Mouse (Mus musculus): ENCODE results near the gene Klhl29.

Klhl29 gene

GRCm38 (mm10) chr12:5330496-5331070 lies 44.9 kb downstream of the Klhl29 start:
- peaks cover 4% of the 10 kb centered on the region; the same call in 1 of the 2 replicates for H3K9me3 ChIP-seq (ENCODE audit: low read length)
- TF ChIP-seq NANOG (IDR thresholded peaks at IDR 0.05; ENCODE audit: borderline replicate concordance, low read length) (no peak), CTCF (conservative IDR thresholded peaks at IDR 0.05; ENCODE audit: low read length) (no peak), POU5F1 (IDR thresholded peaks at IDR 0.05; ENCODE audit: borderline replicate concordance, low read length) (no peak)
- H3K36me3 ChIP-seq (ENCODE audit: insufficient read depth, low read length): no peaks in the 10 kb centered on the region
- H3K4me3 ChIP-seq (replicated peaks; ENCODE audit: low read length): no peak overlapping the region
- peaks cover 4% of the 10 kb centered on the region; the same call in 1 of the 2 replicates for H3K4me1 ChIP-seq (replicated peaks; ENCODE audit: low read depth, low read length)
- no peaks in the 10 kb centered on the region for H3K27me3 ChIP-seq (ENCODE audit: insufficient read depth, low read length)

GRCm38 (mm10) chr12:5322444-5323087 lies 52.9 kb downstream of the Klhl29 start:
- TF ChIP-seq POU5F1 (IDR thresholded peaks at IDR 0.05; ENCODE audit: borderline replicate concordance, low read length): no peak
- TF ChIP-seq NANOG (IDR thresholded peaks at IDR 0.05; ENCODE audit: borderline replicate concordance, low read length): no peak
- no peak for TF ChIP-seq CTCF (conservative IDR thresholded peaks at IDR 0.05; ENCODE audit: low read length)
- Histone ChIP-seq H3K9me3 (ENCODE audit: low read length) (no peaks in the 10 kb centered on the region), H3K36me3 (ENCODE audit: insufficient read depth, low read length) (no peaks in the 10 kb centered on the region), H3K27me3 (ENCODE audit: insufficient read depth, low read length) (no peaks in the 10 kb centered on the region), H3K4me1 (replicated peaks; ENCODE audit: low read depth, low read length) (peaks cover 10% of the 10 kb centered on the region; the same call in 1 of the 2 replicates), H3K4me3 (replicated peaks; ENCODE audit: low read length) (no peak overlapping the region)

GRCm38 (mm10) chr12:5321017-5321416 lies 54.5 kb downstream of the Klhl29 start:
- no peak for TF ChIP-seq NANOG (IDR thresholded peaks at IDR 0.05; ENCODE audit: borderline replicate concordance, low read length)
- TF ChIP-seq POU5F1 (IDR thresholded peaks at IDR 0.05; ENCODE audit: borderline replicate concordance, low read length): no peak
- no peak for TF ChIP-seq CTCF (conservative IDR thresholded peaks at IDR 0.05; ENCODE audit: low read length)
- H3K4me1 ChIP-seq (replicated peaks; ENCODE audit: low read depth, low read length): peaks cover 10% of the 10 kb centered on the region; the same call in 1 of the 2 replicates
- no peaks in the 10 kb centered on the region for H3K36me3 ChIP-seq (ENCODE audit: insufficient read depth, low read length)
- no peak overlapping the region for H3K4me3 ChIP-seq (replicated peaks; ENCODE audit: low read length)
- H3K9me3 ChIP-seq (ENCODE audit: low read length): no peaks in the 10 kb centered on the region
- H3K27me3 ChIP-seq (ENCODE audit: insufficient read depth, low read length): no peaks in the 10 kb centered on the region

- H3K27me3 ChIP-seq (ENCODE audit: insufficient read depth, low read length): no peaks in the 10 kb centered on the region
- no peaks in the 10 kb centered on the region for H3K9me3 ChIP-seq (ENCODE audit: low read length)
- peaks cover 10% of the 10 kb centered on the region; the same call in 1 of the 2 replicates for H3K4me1 ChIP-seq (replicated peaks; ENCODE audit: low read depth, low read length)
- H3K36me3 ChIP-seq (ENCODE audit: insufficient read depth, low read length): no peaks in the 10 kb centered on the region
- TF ChIP-seq NANOG (IDR thresholded peaks at IDR 0.05; ENCODE audit: borderline replicate concordance, low read length) (no peak), POU5F1 (IDR thresholded peaks at IDR 0.05; ENCODE audit: borderline replicate concordance, low read length) (no peak), CTCF (conservative IDR thresholded peaks at IDR 0.05; ENCODE audit: low read length) (no peak)
- H3K4me3 ChIP-seq (replicated peaks; ENCODE audit: low read length): no peak overlapping the region
Measured at GRCm38 (mm10) chr12:5319359-5319973, 56.0 kb downstream of the Klhl29 start.

GRCm38 (mm10) chr12:5316029-5316567 lies 59.4 kb downstream of the Klhl29 start:
- Histone ChIP-seq H3K27me3 (ENCODE audit: insufficient read depth, low read length) (peaks cover 7% of the 10 kb centered on the region; the same call in 1 of the 2 replicates), H3K4me3 (replicated peaks; ENCODE audit: low read length) (no peak overlapping the region), H3K36me3 (ENCODE audit: insufficient read depth, low read length) (no peaks in the 10 kb centered on the region), H3K4me1 (replicated peaks; ENCODE audit: low read depth, low read length) (peaks cover 10% of the 10 kb centered on the region; the same call in 1 of the 2 replicates), H3K9me3 (ENCODE audit: low read length) (no peaks in the 10 kb centered on the region)
- TF ChIP-seq NANOG (IDR thresholded peaks at IDR 0.05; ENCODE audit: borderline replicate concordance, low read length): no peak
- TF ChIP-seq CTCF (conservative IDR thresholded peaks at IDR 0.05; ENCODE audit: low read length): no peak
- TF ChIP-seq POU5F1 (IDR thresholded peaks at IDR 0.05; ENCODE audit: borderline replicate concordance, low read length): no peak

GRCm38 (mm10) chr12:5307923-5308322 lies 67.6 kb downstream of the Klhl29 start:
- TF ChIP-seq CTCF (conservative IDR thresholded peaks at IDR 0.05; ENCODE audit: low read length): no peak
- no peak for TF ChIP-seq NANOG (IDR thresholded peaks at IDR 0.05; ENCODE audit: borderline replicate concordance, low read length)
- TF ChIP-seq POU5F1 (IDR thresholded peaks at IDR 0.05; ENCODE audit: borderline replicate concordance, low read length): no peak
- H3K27me3 ChIP-seq (ENCODE audit: insufficient read depth, low read length): peaks cover 13% of the 10 kb centered on the region
- H3K4me3 ChIP-seq (replicated peaks; ENCODE audit: low read length): no peak overlapping the region
- H3K36me3 ChIP-seq (ENCODE audit: insufficient read depth, low read length): no peaks in the 10 kb centered on the region
- H3K4me1 ChIP-seq (replicated peaks; ENCODE audit: low read depth, low read length): no peaks in the 10 kb centered on the region
- H3K9me3 ChIP-seq (ENCODE audit: low read length): no peaks in the 10 kb centered on the region

- no peaks in the 10 kb centered on the region for H3K36me3 ChIP-seq (ENCODE audit: insufficient read depth, low read length)
- peaks cover 6% of the 10 kb centered on the region for H3K27me3 ChIP-seq (ENCODE audit: insufficient read depth, low read length)
- H3K4me3 ChIP-seq (replicated peaks; ENCODE audit: low read length): no peak overlapping the region
- H3K4me1 ChIP-seq (replicated peaks; ENCODE audit: low read depth, low read length): no peaks in the 10 kb centered on the region
- no peaks in the 10 kb centered on the region for H3K9me3 ChIP-seq (ENCODE audit: low read length)
- TF ChIP-seq CTCF (conservative IDR thresholded peaks at IDR 0.05; ENCODE audit: low read length) (no peak), NANOG (IDR thresholded peaks at IDR 0.05; ENCODE audit: borderline replicate concordance, low read length) (no peak), POU5F1 (IDR thresholded peaks at IDR 0.05; ENCODE audit: borderline replicate concordance, low read length) (no peak)
Measured at GRCm38 (mm10) chr12:5305466-5305865, 70.0 kb downstream of the Klhl29 start.

- TF ChIP-seq CTCF (conservative IDR thresholded peaks at IDR 0.05; ENCODE audit: low read length) (no peak), POU5F1 (IDR thresholded peaks at IDR 0.05; ENCODE audit: borderline replicate concordance, low read length) (no peak), NANOG (IDR thresholded peaks at IDR 0.05; ENCODE audit: borderline replicate concordance, low read length) (no peak)
Measured at GRCm38 (mm10) chr12:5303912-5304311, 71.6 kb downstream of the Klhl29 start.

More at GRCm38 (mm10) chr12:5303912-5304311, 71.6 kb downstream of the Klhl29 start:
- H3K9me3 ChIP-seq (ENCODE audit: low read length): no peaks in the 10 kb centered on the region
- no peaks in the 10 kb centered on the region for H3K4me1 ChIP-seq (replicated peaks; ENCODE audit: low read depth, low read length)
- H3K27me3 ChIP-seq (ENCODE audit: insufficient read depth, low read length): peaks cover 6% of the 10 kb centered on the region
- no peaks in the 10 kb centered on the region for H3K36me3 ChIP-seq (ENCODE audit: insufficient read depth, low read length)
- no peak overlapping the region for H3K4me3 ChIP-seq (replicated peaks; ENCODE audit: low read length)

Data from E14TG2a.4 (cell line).